Mouse (Mus musculus) liver, embryonic 14.5 days (tissue): ENCODE results near the gene Patj. TPM values are rescaled to one million over a fixed set of nuclear protein-coding genes. Genes with fewer than 3 reads are reported as not detected.

ENCODE experiments used
- ATAC-seq: fragments of 200-750 bp; cut with Nextera tagmentation; 2 replicates; pipeline ENCODE4 v1.8.0; 2017; ENCODE audit warnings: moderate number of reproducible peaks, mild to moderate bottlenecking, moderate library complexity; ENCODE audit not compliant: insufficient read depth
- DNase-seq, 3 experiments: peaks; one replicate each; pipeline ENCODE4 v3.0.0-alpha.2; 2012 to 2013; ENCODE audit warnings: low read depth in 3 of 3, low spot score in 3 of 3
- H3K27ac ChIP-seq: fragments of 300-500 bp; sonication (generic); 2 replicates; pipeline ENCODE4 v1.5.1; 2014; ENCODE audit warnings: moderate library complexity, mild to moderate bottlenecking, control low read depth, inconsistent platforms
- H3K27me3 ChIP-seq: fragments of 300-500 bp; sonication (generic); 2 replicates; pipeline ENCODE4 v1.6.1; 2014; ENCODE audit warnings: mild to moderate bottlenecking, low read length, moderate library complexity; ENCODE audit not compliant: control insufficient read depth, insufficient read depth
- H3K36me3 ChIP-seq: fragments of 300-500 bp; sonication (generic); replicated peaks from 2 replicates; pipeline ENCODE4 v1.6.1; 2014; ENCODE audit warnings: low read depth; ENCODE audit not compliant: control insufficient read depth, insufficient read depth
- H3K4me1 ChIP-seq, 2 experiments: fragments of 200-500 bp in 1 of 2; fragments of 300-500 bp in 1 of 2; sonication (generic) in 1 of 2; replicated peaks; 2 replicates each; pipeline ENCODE4 v1.6.1; 2012 to 2014; ENCODE audit warnings: antibody characterized with exemption in 1 of 2, inconsistent platforms in 1 of 2, low read length in 1 of 2; ENCODE audit not compliant: control insufficient read depth in 2 of 2, insufficient read depth in 2 of 2
- H3K4me2 ChIP-seq: fragments of 300-500 bp; sonication (generic); 2 replicates; pipeline ENCODE4 v1.6.1; 2014; ENCODE audit warnings: low read depth, mild to moderate bottlenecking, control low read depth, moderate library complexity
- H3K4me3 ChIP-seq, 2 experiments: fragments of 200-500 bp in 1 of 2; fragments of 300-500 bp in 1 of 2; sonication (generic) in 1 of 2; 2 replicates each; pipeline ENCODE4 v1.5.1; 2012 to 2014; ENCODE audit warnings: low read depth in 2 of 2, low read length in 2 of 2, mild to moderate bottlenecking in 2 of 2, control low read depth in 1 of 2, inconsistent platforms in 1 of 2, moderate library complexity in 1 of 2; ENCODE audit not compliant: insufficient read depth in 1 of 2
- H3K9ac ChIP-seq: fragments of 300-500 bp; sonication (generic); replicated peaks from 2 replicates; pipeline ENCODE4 v1.6.1; 2014; ENCODE audit warnings: mild to moderate bottlenecking, control low read depth, moderate library complexity
- H3K9me3 ChIP-seq: fragments of 300-500 bp; sonication (generic); 2 replicates; pipeline ENCODE4 v1.6.1; 2016; ENCODE audit warnings: low read length, mixed read lengths; ENCODE audit not compliant: control insufficient read depth
- CTCF ChIP-seq: IDR thresholded peaks from 2 replicates; pipeline ENCODE4 v1.5.1; 2016; ENCODE audit warnings: antibody characterized with exemption, low read depth, control low read depth
- EP300 ChIP-seq: IDR thresholded peaks from 2 replicates; pipeline ENCODE4 v1.6.1; 2016; ENCODE audit warnings: antibody characterized with exemption, low read depth
- WGBS: fragments of 180-500 bp; shearing (Covaris S2); extraction: QIAGEN DNeasy Blood & Tissue Kit; methylation state at CpG from one replicate; pipeline ENCODE4 v1.1.7; 2014; ENCODE audit not compliant: insufficient replicate concordance; 5-methylcytosine and 5-hydroxymethylcytosine counted together
- microRNA-seq: library from miRNA; unstranded; fragments of <30 nt; microRNA quantifications from one replicate; pipeline ENCODE4, GENCODE M21; 2016
- polyA plus RNA-seq, 2 experiments: library from polyadenylated mRNA; depleted of rRNA in 1 of 2; stranded (reverse) in 1 of 2; unstranded in 1 of 2; fragments of >200 nt; fragmentation: Nextera tagmentation in 1 of 2; extraction: Ambion mirVana in 1 of 2; gene quantifications; 2 replicates each; pipeline versions ENCODE4 v1.2.1 to v1.2.3; 2012 to 2014

Gene Patj
- polyA plus RNA-seq, 2 experiments: 1.1 to 1.6 TPM

DNA sequence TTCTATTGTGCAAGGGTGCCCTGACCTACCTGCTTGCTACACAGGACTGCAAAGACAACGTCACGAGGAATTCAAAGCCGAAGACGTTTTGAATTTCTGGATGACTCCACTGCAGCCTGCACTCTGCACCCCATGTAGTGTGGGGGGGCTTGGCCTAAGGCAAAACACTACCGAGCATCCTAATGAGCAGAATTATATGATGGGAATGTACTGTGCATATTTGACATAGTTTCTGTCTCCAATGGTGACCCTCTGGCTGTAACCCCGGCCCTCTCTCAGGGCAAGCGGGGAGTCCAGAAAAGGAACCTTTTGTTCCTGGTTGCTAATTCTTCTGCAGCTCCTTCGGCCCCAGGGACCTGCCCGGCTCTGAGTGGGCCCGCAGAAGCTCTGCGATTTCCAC, 360.6 kb downstream of the Patj start:
- Histone ChIP-seq H3K4me1 (no peaks in the 10 kb centered on the region), H3K4me2 (no peak overlapping the region), H3K4me3 (no peak overlapping the region), H3K27ac (no peak overlapping the region), H3K9ac (no peak overlapping the region), H3K27me3 (no peaks in the 10 kb centered on the region), H3K36me3 (no peaks in the 10 kb centered on the region), H3K9me3 (no peaks in the 10 kb centered on the region)
- no peak for ATAC-seq
- WGBS: 71% methylated on average over 11 of the region's 11 CpGs
- no peak for TF ChIP-seq EP300
- TF ChIP-seq CTCF: no peak
- DNase-seq: no peak

DNA sequence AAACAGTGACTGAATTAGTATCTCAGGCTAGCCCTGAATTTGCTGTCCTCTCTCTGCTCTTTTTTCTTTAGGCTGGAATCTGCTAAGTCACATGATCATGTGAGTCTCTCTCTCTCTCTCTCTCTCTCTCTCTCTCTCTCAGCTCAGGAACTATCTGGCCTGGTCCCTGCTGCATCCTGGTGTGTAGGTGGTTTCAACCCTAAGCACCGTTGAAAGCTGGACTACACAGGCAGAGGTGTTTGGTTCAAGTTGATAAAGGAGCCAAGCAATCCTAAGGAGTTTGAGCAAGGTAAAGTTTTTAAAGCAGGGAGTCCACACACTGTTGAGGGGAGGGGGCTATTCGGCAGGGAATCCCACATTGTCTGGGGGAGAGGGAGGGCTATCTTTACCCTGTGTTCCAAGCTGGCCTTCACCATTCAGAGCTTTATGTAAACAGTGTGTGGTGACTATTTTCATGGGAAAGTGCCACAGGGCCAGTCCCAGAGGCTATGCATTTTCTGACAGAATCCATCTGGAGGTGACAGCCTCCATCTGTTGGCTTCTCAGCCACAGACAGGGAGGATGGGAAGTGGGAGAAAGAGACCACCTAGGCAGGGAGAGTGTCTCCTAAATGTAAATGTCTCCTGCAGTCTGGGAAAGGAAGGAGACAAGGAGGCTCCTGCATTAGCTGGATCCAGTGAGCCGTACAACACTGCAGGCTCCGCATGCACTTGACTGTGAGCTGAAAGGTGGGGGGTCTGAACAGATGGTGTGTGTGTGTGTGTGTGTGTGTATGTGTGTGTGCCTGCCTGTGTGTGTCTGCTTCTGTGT, 362.6 kb downstream of the Patj start:
- H3K9ac ChIP-seq: no peak overlapping the region
- TF ChIP-seq EP300 (no peak), CTCF (no peak)
- ATAC-seq (no peak), DNase-seq (no peak)
- no peak overlapping the region for H3K4me2 ChIP-seq
- H3K9me3 ChIP-seq: no peaks in the 10 kb centered on the region
- H3K27ac ChIP-seq: no peak overlapping the region
- no peaks in the 10 kb centered on the region for H3K36me3 ChIP-seq
- no peaks in the 10 kb centered on the region for H3K27me3 ChIP-seq
- H3K4me1 ChIP-seq: no peaks in the 10 kb centered on the region
- H3K4me3 ChIP-seq: no peak overlapping the region
- WGBS: 53% methylated on average over 4 of the region's 4 CpGs

DNA sequence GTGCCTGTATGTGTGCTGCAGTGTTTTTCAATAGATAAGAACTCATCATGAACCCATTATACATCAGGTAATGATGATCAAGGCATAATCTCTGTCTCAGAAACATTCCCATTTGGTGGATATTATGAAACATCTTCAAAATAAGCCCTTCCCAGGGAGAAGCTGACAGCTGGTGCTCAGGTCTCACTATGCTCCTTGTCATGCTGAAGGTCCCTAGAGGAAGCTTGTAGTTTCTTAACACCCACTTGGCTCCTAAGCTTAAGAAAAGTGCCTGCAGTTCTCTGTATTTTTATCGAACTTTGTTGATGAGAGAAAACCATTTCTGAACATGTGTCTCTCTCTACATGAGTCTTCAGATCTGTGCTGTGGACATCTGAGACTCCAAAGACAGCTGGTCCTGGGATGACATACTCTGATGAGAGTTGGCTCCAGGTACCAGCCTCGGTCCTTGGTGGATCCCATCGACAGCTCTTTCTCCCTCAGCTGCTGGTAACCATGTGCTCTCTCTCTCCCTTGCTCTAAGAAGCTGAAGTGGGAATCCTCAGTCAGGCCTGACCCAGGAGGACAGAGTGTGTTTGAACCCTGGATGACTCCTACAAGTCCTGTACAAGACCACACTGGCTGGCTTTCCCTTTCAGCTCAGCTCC, 363.4 kb downstream of the Patj start:
- no peaks in the 10 kb centered on the region for H3K4me1 ChIP-seq
- H3K36me3 ChIP-seq: no peaks in the 10 kb centered on the region
- no peak overlapping the region for H3K9ac ChIP-seq
- H3K27me3 ChIP-seq: no peaks in the 10 kb centered on the region
- H3K27ac ChIP-seq: no peak overlapping the region
- no peaks in the 10 kb centered on the region for H3K9me3 ChIP-seq
- H3K4me2 ChIP-seq: no peak overlapping the region
- no peak overlapping the region for H3K4me3 ChIP-seq
- ATAC-seq (no peak), DNase-seq (no peak)
- WGBS: 39% methylated on average over 3 of the region's 3 CpGs
- TF ChIP-seq CTCF (no peak), EP300 (no peak)

DNA sequence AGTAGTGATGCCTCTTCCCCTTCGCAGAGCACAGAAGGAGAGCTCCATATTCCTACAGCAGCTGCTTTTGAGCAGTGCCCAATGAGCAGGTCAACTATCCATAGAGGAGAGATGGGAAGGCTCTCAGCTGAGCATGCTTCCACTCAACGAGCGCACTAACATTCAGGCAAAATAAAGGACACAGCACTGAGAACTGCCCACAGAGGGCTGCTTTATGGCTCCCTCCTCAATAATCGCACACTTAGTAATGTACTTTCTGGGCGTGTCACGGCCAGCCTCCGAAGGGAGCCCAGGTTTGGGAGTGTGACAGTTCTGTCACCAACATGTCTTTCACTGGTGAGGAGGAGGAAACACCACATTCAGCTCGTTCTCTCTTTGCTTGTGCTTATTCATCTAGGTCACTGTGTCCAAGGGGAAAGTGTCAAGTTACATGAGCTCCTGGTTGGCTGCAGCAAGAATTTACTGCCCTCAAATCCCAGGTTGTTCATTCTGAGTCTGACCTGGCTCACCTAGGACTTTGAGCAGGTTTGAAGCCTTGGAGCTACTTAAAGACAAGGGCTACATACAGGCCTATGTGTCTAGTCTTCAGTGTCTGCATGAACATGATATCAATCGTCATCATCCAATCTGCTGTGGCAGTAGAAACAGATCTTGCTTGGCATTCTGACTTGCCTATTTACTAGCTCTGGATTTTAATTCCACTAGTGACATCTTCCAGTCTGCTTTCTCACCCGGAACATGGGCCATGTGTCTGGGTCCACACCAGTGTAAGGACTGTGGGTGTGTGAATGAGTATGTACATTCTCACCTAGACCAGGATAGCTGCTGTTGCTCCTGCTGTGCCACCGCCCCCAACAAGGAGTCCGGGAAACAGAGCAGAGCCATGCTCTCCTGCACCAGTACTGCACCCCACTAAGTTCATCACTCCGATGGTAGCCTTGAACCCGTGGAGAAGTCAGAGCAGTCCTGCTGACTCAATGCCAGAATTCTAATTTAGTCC, 371.8 kb downstream of the Patj start:
- no peak for ATAC-seq
- Histone ChIP-seq H3K9ac (no peak overlapping the region), H3K27me3 (no peaks in the 10 kb centered on the region), H3K4me2 (no peak overlapping the region), H3K9me3 (no peaks in the 10 kb centered on the region), H3K4me3 (no peak overlapping the region), H3K36me3 (no peaks in the 10 kb centered on the region), H3K27ac (no peak overlapping the region), H3K4me1 (no peaks in the 10 kb centered on the region)
- WGBS: 64% methylated on average over 14 of the region's 14 CpGs
- TF ChIP-seq CTCF: no peak
- no peak for DNase-seq

Small RNAs within 50 kb of the gene (microRNA-seq; reads per million reads assigned to microRNA genes)
- gene Gm22625 (not detected), gene Gm26154 (not detected)

Other genes starting within 250 kb of the Patj start
- 9.2 and 9.6 TPM in 2 replicates for gene Tm2d1, start 12.5 kb upstream of the Patj start, polyA plus RNA-seq (2012; rRNA removed)
- 29.9 and 30.7 TPM in 2 replicates for gene Tm2d1, start 12.5 kb upstream of the Patj start, polyA plus RNA-seq (2014; fragmentation: Nextera tagmentation; extraction: Ambion mirVana)